8 mouse cellular contexts compared by ENCODE assay signal in genomic region chr7:67461333-67462255, GRCm38 (mm10).
DNase-seq lines count a peak whose midpoint lies in the region; ATAC-seq and TF ChIP-seq lines count a peak whose summit lies in the region.

No protein-coding gene starts in this region.

- no peaks in the 10 kb centered on the region for H3K4me1 ChIP-seq in forebrain, postnatal 0 days (ENCODE audit: insufficient read depth)
- peaks cover 16% of the 10 kb centered on the region; the same call in 1 of the 2 replicates for H3K4me1 ChIP-seq in forebrain, embryonic 12.5 days
- H3K4me1 ChIP-seq in lung, embryonic 14.5 days (ENCODE audit: insufficient read depth): peaks cover 23% of the 10 kb centered on the region

- H3K27me3 ChIP-seq in forebrain, postnatal 0 days (ENCODE audit: insufficient read depth, low read length): no peaks in the 10 kb centered on the region
- peaks cover 33% of the 10 kb centered on the region for H3K27me3 ChIP-seq in forebrain, embryonic 12.5 days
- H3K27me3 ChIP-seq in lung, embryonic 14.5 days (ENCODE audit: insufficient read depth, low read length): no peaks in the 10 kb centered on the region

- H3K36me3 ChIP-seq in forebrain, postnatal 0 days (ENCODE audit: insufficient read depth): no peaks in the 10 kb centered on the region
- no peaks in the 10 kb centered on the region for H3K36me3 ChIP-seq in forebrain, embryonic 12.5 days (replicated peaks)
- no peaks in the 10 kb centered on the region for H3K36me3 ChIP-seq in lung, embryonic 14.5 days (ENCODE audit: insufficient read depth)

- H3K9me3 ChIP-seq in forebrain, postnatal 0 days (ENCODE audit: low read length): no peaks in the 10 kb centered on the region
- no peaks in the 10 kb centered on the region for H3K9me3 ChIP-seq in forebrain, embryonic 12.5 days
- no peaks in the 10 kb centered on the region for H3K9me3 ChIP-seq in lung, embryonic 14.5 days (ENCODE audit: low read depth, low read length)

- no peak for DNase-seq in forebrain, postnatal 0 days
- peak; percentile 81 to 90 for DNase-seq in adrenal gland, adult (ENCODE audit: inconsistent age in 2 of 2, low spot score in 1 of 2)
- peak; percentile 83 for DNase-seq in kidney, postnatal 10 days
- peak; percentile 92 for DNase-seq in lung, embryonic 14.5 days
- peak; percentile 55 to 79 for DNase-seq in spleen, postnatal 4 days (ENCODE audit: low spot score in 2 of 2)
- DNase-seq in embryo, embryonic 11 days: no peak

- no peak overlapping the region for H3K9ac ChIP-seq in forebrain, postnatal 0 days
- no peak overlapping the region for H3K9ac ChIP-seq in forebrain, embryonic 12.5 days
- no peak overlapping the region for H3K9ac ChIP-seq in lung, embryonic 14.5 days

- no peak overlapping the region for H3K4me2 ChIP-seq in forebrain, postnatal 0 days (ENCODE audit: low read depth)
- no peak overlapping the region for H3K4me2 ChIP-seq in forebrain, embryonic 12.5 days
- H3K4me2 ChIP-seq in lung, embryonic 14.5 days: no peak overlapping the region

- WGBS in forebrain, postnatal 0 days: 89% methylated on average over 11 of the region's 11 CpGs
- 94% methylated on average over 11 of the region's 11 CpGs for WGBS in forebrain, embryonic 12.5 days
- WGBS in lung, embryonic 14.5 days: 57% methylated on average over 11 of the region's 11 CpGs

- TF ChIP-seq CTCF in forebrain, postnatal 0 days (IDR thresholded peaks at IDR 0.05; ENCODE audit: low read depth): no peak
- TF ChIP-seq CTCF in lung, embryonic 14.5 days (IDR thresholded peaks at IDR 0.05; ENCODE audit: low read depth): no peak

- peak; percentile 20 for ATAC-seq in forebrain, postnatal 0 days
- no peak for ATAC-seq in forebrain, embryonic 12.5 days (ENCODE audit: low FRiP score)
- peak; percentile 74 for ATAC-seq in granulocyte monocyte progenitor cell, adult 5-6 weeks (replicated peaks; ENCODE audit: poor library complexity, severe bottlenecking)
- peak; percentile 92 for ATAC-seq in lung, embryonic 14.5 days (ENCODE audit: insufficient read depth)

- no peak overlapping the region for H3K27ac ChIP-seq in forebrain, postnatal 0 days (ENCODE audit: low read depth, low read length)
- H3K27ac ChIP-seq in forebrain, embryonic 12.5 days: no peak overlapping the region
- peak overlapping the region; percentile 71 for H3K27ac ChIP-seq in lung, embryonic 14.5 days (ENCODE audit: low read depth)

- no peak overlapping the region for H3K4me3 ChIP-seq in forebrain, postnatal 0 days (ENCODE audit: low read depth, low read length)
- no peak overlapping the region for H3K4me3 ChIP-seq in forebrain, embryonic 12.5 days (replicated peaks)
- H3K4me3 ChIP-seq in lung, embryonic 14.5 days (ENCODE audit: low read depth, low read length): no peak overlapping the region

Comparison
In these comparisons a context has a peak if more than half of its experiments do, and no peak if none do; other contexts are left out.
1. DNase-seq: peak in adrenal gland, adult (2 of 2), kidney, postnatal 10 days (single experiment), lung, embryonic 14.5 days (single experiment) and spleen, postnatal 4 days (2 of 2); none in forebrain, postnatal 0 days (single experiment) and embryo, embryonic 11 days (single experiment).